Mouse (Mus musculus): ENCODE measurements around the gene Ppp2r5e.

Gene Ppp2r5e

GRCm38 (mm10) chr12:75572271-75572670 is 23.8 kb downstream of the Ppp2r5e start:
- no peak for DNase-seq

GRCm38 (mm10) chr12:75570138-75570537 is 25.9 kb downstream of the Ppp2r5e start:
- no peak for DNase-seq

- no peak for DNase-seq
These were observed 28.3 kb downstream of the Ppp2r5e start for GRCm38 (mm10) chr12:75567745-75568144.

- DNase-seq = no peak
These were observed 30.3 kb downstream of the Ppp2r5e start for GRCm38 (mm10) chr12:75565756-75566155.

GRCm38 (mm10) chr12:75564498-75564897 is 31.5 kb downstream of the Ppp2r5e start:
- DNase-seq = no peak

- no peak for DNase-seq
These were observed 32.9 kb downstream of the Ppp2r5e start for GRCm38 (mm10) chr12:75562996-75563618.

GRCm38 (mm10) chr12:75560681-75561387 is 35.2 kb downstream of the Ppp2r5e start:
- DNase-seq = no peak

- no peak for DNase-seq
These were observed 36.8 kb downstream of the Ppp2r5e start for GRCm38 (mm10) chr12:75559196-75559595.

GRCm38 (mm10) chr12:75557813-75558212 is 38.2 kb downstream of the Ppp2r5e start:
- DNase-seq = peak; percentile 27

GRCm38 (mm10) chr12:75555032-75555431 is 41.0 kb downstream of the Ppp2r5e start:
- DNase-seq = no peak

GRCm38 (mm10) chr12:75552296-75552695 is 43.7 kb downstream of the Ppp2r5e start:
- no peak for DNase-seq

- DNase-seq = no peak
These were observed 44.4 kb downstream of the Ppp2r5e start for GRCm38 (mm10) chr12:75551671-75552070.

- DNase-seq = no peak
These were observed 47.0 kb downstream of the Ppp2r5e start for GRCm38 (mm10) chr12:75548999-75549398.

- no peak for DNase-seq
These were observed 48.9 kb downstream of the Ppp2r5e start for GRCm38 (mm10) chr12:75547174-75547573.

GRCm38 (mm10) chr12:75546241-75546640 is 49.8 kb downstream of the Ppp2r5e start:
- no peak for DNase-seq

- peak; percentile 35 for DNase-seq
These were observed 50.6 kb downstream of the Ppp2r5e start for GRCm38 (mm10) chr12:75545431-75545925.

- no peak for DNase-seq
These were observed 51.4 kb downstream of the Ppp2r5e start for GRCm38 (mm10) chr12:75544666-75545065.

GRCm38 (mm10) chr12:75544259-75544658 is 51.8 kb downstream of the Ppp2r5e start:
- DNase-seq = no peak

- DNase-seq = no peak
These were observed 52.7 kb downstream of the Ppp2r5e start for GRCm38 (mm10) chr12:75543346-75543745.

GRCm38 (mm10) chr12:75540621-75541171 is 55.3 kb downstream of the Ppp2r5e start:
- DNase-seq = no peak

GRCm38 (mm10) chr12:75539228-75539627 is 56.8 kb downstream of the Ppp2r5e start:
- no peak for DNase-seq

- no peak for DNase-seq
These were observed 58.2 kb downstream of the Ppp2r5e start for GRCm38 (mm10) chr12:75537673-75538423.

GRCm38 (mm10) chr12:75537019-75537672 is 58.9 kb downstream of the Ppp2r5e start:
- no peak for DNase-seq

Data from kidney, adult 11 months (tissue).